Mouse (Mus musculus): Measurements from ENCODE around the gene Hspb8.

GRCm38 (mm10) chr5:116448409-116449191, 25.9 kb upstream of the Hspb8 start:
- TF ChIP-seq POLR2A (IDR thresholded peaks at IDR 0.05; ENCODE audit: low read depth, low read length): no peak
- no peak for TF ChIP-seq CTCF (conservative IDR thresholded peaks at IDR 0.05; ENCODE audit: insufficient read depth, insufficient read length, low read depth, low read length)
